8 mouse cellular contexts compared by ENCODE assay signal in genomic region chr15:85735063-85735835, GRCm38 (mm10). TPM values are rescaled to one million over a fixed set of nuclear protein-coding genes. Genes with fewer than 3 reads are reported as not detected.
DNase-seq lines count a peak whose midpoint lies in the region; ATAC-seq lines count a peak whose summit lies in the region.

No protein-coding gene starts in this region.

- H3K27ac ChIP-seq in intestine, embryonic 14.5 days (ENCODE audit: low read depth) = no peak overlapping the region

- H3K4me3 ChIP-seq in intestine, embryonic 14.5 days (ENCODE audit: low read depth, low read length) = peak overlapping the region; percentile 70

- H3K9ac ChIP-seq in intestine, embryonic 14.5 days (ENCODE audit: low read length) = peak overlapping the region; percentile 50

- no peaks in the 10 kb centered on the region for H3K36me3 ChIP-seq in intestine, embryonic 14.5 days (ENCODE audit: control insufficient read depth, insufficient read depth, low read length)

- under 1% methylated on average over 72 of the region's 78 CpGs for WGBS in intestine, embryonic 14.5 days

- intact Hi-C loops in left cerebral cortex, postnatal 25 days (cut with DNase I) = loop anchor here (5.0 kb wide), 1 partner anchor 77 kb away; the partner anchor contains the start of gene Cdpf1

- H3K27me3 ChIP-seq in intestine, embryonic 14.5 days (replicated peaks; ENCODE audit: control insufficient read depth, insufficient read depth, low read length) = peaks cover 53% of the 10 kb centered on the region

- peak; percentile 94 for ATAC-seq in intestine, embryonic 14.5 days (replicated peaks; ENCODE audit: low FRiP score, low TSS enrichment, low read depth)

- H3K9me3 ChIP-seq in intestine, embryonic 14.5 days (ENCODE audit: control insufficient read depth, low read length) = no peaks in the 10 kb centered on the region

- H3K4me2 ChIP-seq in intestine, embryonic 14.5 days (ENCODE audit: low read length) = peak overlapping the region; percentile 93

- peaks cover 5% of the 10 kb centered on the region; the same call in 1 of the 2 replicates for H3K4me1 ChIP-seq in intestine, embryonic 14.5 days (replicated peaks; ENCODE audit: control insufficient read depth, insufficient read depth, low read length)

- peak; percentile 94 to 97 for DNase-seq in adrenal gland, adult 18-20 months (ENCODE audit: low spot score in 2 of 2)
- peak; percentile 87 for DNase-seq in embryo, embryonic 11 days
- DNase-seq in gastrocnemius, postnatal 25 days = peak; percentile 94
- DNase-seq in intestine, embryonic 14.5 days (ENCODE audit: low spot score) = peak; percentile 93
- DNase-seq in left cerebral cortex, postnatal 25 days (ENCODE audit: low spot score in 2 of 2) = peak; percentile 68 to 73
- peak; percentile 77 for DNase-seq in mesoderm, embryonic 11.5 days (ENCODE audit: low read depth, low spot score)
- DNase-seq in right cerebral cortex, postnatal 36 days (ENCODE audit: low spot score in 2 of 2) = peak; percentile 56 to 72
- DNase-seq in urinary bladder, postnatal 4 days (ENCODE audit: low spot score in 2 of 2) = peak; percentile 93 to 95

RNA-seq across cellular contexts. Expression of gene Ppara, which starts 0.5 kb away (rescaled TPM):
- 100 to 1,000 TPM in 1 of 2 experiments, 10 to 100 TPM in 1; 30.9 to 107 TPM for total RNA-seq in adrenal gland, adult 18-20 months (2021)
- total RNA-seq in gastrocnemius, postnatal 25 days (2021) = 10 to 100 TPM; 11.4 to 19.3 TPM
- 6.0 and 7.6 TPM in 2 replicates for polyA plus RNA-seq in intestine, embryonic 14.5 days (2014; fragmentation: Nextera tagmentation; extraction: Ambion mirVana)
- total RNA-seq in left cerebral cortex, postnatal 25 days (2021) = 1 to 10 TPM; 3.3 to 4.2 TPM
